Mouse (Mus musculus): ENCODE data around the gene Hmgb2.
A peak's percentile ranks its signal among the peaks of the same experiment; 100 is the strongest.

The Hmgb2 gene

GRCm38 (mm10) chr8:57511316-57512118, at the start of gene Hmgb2:
Gene Hmgb2, plus strand, starts transcription at chr8:57511907.
- DNase-seq (ENCODE audit: low read depth, low spot score), result peak; percentile 100

- DNase-seq (ENCODE audit: low read depth, low spot score), result no peak
Observed at GRCm38 (mm10) chr8:57462839-57463238, 48.9 kb upstream of the Hmgb2 start.

DNA sequence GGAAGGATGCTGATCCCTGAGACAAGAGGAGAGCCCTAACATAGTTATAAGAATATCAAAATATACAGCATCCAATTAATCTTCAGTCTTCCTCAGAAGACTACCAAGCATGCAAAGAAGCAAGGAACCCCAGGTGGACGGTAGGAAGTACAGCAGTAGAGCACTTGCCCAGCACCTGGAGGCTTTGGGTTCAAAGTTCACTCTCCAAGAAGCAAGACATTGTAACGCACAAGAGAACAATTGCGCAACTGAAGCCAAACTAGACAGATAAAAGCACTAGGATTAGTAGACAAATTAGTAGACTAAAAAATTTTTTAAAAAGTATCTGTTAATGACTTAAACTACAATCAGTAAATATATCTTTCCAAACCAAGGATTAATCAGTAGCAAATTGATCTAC, 48.0 kb upstream of the Hmgb2 start:
- DNase-seq (ENCODE audit: low read depth, low spot score), result no peak

- no peak for DNase-seq (ENCODE audit: low read depth, low spot score)
Observed at GRCm38 (mm10) chr8:57468624-57469023, 43.1 kb upstream of the Hmgb2 start.

GRCm38 (mm10) chr8:57470863-57471262, 40.8 kb upstream of the Hmgb2 start:
- no peak for DNase-seq (ENCODE audit: low read depth, low spot score)

DNA sequence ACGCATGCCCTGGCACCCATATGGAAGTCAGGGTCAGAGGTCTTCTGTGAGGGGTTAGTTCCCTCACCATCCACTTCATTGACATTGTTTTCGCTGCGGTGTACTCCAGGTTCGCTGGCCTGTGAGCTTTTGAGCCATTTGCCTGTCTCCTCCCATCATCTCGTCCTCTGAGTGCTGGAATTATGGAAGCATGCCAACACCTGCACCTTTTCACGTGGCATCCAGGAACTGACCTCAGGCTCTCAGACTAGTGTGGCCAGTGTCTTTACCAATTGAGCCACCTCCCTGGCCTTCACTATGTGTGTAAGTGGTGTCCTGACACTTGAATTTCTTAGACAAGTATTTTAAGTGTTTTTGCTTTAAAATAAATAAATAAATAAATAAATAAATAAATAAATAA, 38.0 kb upstream of the Hmgb2 start:
- no peak for DNase-seq (ENCODE audit: low read depth, low spot score)

DNA sequence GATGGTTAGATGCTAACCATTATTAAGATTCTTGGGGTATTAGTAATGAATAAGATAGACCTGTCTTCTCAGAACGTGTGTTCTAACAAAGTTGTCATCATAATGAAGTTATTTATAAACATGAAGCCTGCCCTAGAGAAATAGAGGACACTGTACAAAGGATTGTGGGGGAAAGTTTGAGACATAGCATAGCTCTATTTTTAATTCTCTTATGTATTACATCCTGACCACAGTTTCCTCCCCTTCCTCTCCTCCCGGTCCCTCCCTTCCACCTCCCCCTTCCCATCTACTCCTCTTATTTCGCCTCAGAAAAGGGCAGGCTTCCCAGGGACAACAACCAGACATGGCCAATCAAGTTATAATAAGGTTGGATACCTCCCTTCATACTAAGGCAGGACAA, 33.3 kb upstream of the Hmgb2 start:
- DNase-seq (ENCODE audit: low read depth, low spot score), result no peak

- DNase-seq (ENCODE audit: low read depth, low spot score), result no peak
Observed at GRCm38 (mm10) chr8:57479700-57480099, 32.0 kb upstream of the Hmgb2 start.

DNA sequence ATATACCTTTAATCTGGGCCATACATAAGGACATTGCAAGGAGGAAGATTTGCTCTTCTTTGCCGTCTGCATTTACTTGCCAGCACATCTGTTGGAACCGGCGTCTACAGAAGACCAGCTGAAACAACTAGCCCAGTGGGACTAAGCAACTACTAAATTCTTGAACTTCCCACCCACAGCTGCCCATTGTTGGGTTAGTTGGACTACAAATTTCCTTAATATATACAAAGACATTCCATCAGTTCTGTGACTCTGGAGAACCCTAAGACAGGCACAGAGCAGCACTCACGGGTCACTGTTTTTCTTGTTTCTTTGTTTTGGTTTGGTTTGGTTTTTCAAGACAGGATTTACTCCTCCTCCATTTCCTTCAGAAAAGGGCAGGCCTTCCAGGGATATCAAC, 31.1 kb upstream of the Hmgb2 start:
- peak; percentile 61 for DNase-seq (ENCODE audit: low read depth, low spot score)

GRCm38 (mm10) chr8:57486491-57487440, 24.9 kb upstream of the Hmgb2 start:
- DNase-seq (ENCODE audit: low read depth, low spot score), result peak; percentile 67

DNA sequence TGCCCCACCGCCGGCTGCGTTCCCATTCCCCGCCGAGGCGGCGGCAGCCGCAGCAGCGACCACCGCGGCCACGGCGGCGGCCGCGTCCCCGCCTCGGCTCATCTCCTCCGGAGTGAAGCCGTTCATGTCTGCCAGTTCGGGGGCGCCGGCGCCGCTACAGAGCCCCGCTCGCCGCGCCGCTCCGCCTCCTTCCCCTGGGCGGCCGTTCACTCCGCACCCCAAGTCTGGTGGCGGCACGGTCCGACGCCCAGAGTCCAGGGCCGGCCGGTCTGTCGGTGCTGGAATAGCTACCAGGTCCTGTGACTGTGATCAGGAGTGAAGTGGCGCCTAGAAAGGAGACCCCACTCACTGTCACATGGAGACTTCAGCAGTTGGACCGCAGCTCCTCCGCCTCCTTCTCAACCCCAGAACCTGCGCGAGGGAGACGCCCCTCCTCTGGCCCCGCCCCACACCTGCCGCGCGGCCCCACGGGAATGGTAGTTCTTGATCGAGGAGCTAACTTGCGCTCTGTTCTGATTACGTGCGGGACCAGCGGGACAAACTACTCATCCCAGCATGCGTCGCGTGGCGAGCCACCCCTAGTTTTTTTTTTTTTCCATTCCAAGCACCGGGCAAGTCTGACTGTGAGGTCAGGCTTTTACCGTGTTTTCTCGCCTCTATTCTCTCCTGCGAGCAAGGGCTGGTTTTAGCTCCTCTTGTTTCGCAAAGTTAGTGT, 24.1 kb upstream of the Hmgb2 start, which contains the start of gene Sap30:
TSS of gene Sap30 (minus strand) at position 420 of the 715 bp plus-strand sequence.
- peak; percentile 99 for DNase-seq (ENCODE audit: low read depth, low spot score)

- peak; percentile 76 for DNase-seq (ENCODE audit: low read depth, low spot score)
Observed at GRCm38 (mm10) chr8:57488312-57488765, 23.4 kb upstream of the Hmgb2 start.

GRCm38 (mm10) chr8:57489366-57489765, 22.3 kb upstream of the Hmgb2 start:
- peak; percentile 62 for DNase-seq (ENCODE audit: low read depth, low spot score)

GRCm38 (mm10) chr8:57489896-57490295, 21.8 kb upstream of the Hmgb2 start:
- peak; percentile 97 for DNase-seq (ENCODE audit: low read depth, low spot score)

DNA sequence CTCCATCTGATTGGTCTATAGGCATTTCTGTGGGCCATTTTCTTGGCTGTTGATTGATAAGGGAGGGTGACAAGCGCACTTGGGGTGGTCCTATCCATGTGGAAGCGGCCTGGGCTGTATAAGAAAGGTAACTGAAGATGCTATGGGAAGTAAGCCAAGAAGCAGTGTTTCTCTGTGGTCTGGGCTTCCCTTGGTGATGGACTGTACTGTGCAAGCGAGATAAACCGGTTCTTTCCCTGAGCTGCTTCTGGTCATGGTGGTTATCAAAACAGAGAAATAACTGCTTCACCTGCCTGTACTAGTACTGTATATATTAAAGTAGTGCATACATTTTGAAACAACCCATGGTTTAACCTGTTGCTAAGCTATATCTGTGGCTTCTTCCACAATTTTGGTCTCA, 19.8 kb upstream of the Hmgb2 start:
- no peak for DNase-seq (ENCODE audit: low read depth, low spot score)

DNA sequence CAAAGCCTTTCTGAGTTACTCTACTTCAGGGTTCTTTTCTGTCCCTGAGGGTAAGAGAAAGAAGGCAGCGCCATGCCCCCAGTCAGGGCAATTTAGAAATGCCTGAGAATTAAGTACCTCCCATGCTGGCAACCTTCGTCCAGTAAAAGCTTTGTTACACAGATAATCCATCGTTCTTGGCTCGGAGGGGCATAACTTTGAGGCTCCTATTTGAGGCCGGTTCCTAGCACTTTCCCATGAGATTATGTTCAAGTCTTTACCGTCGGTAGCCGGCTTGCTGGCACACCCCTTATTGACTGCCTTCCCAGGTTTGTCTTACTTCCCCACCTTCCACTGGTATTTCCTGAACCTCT, 13.2 kb upstream of the Hmgb2 start:
- no peak for DNase-seq (ENCODE audit: low read depth, low spot score)

DNA sequence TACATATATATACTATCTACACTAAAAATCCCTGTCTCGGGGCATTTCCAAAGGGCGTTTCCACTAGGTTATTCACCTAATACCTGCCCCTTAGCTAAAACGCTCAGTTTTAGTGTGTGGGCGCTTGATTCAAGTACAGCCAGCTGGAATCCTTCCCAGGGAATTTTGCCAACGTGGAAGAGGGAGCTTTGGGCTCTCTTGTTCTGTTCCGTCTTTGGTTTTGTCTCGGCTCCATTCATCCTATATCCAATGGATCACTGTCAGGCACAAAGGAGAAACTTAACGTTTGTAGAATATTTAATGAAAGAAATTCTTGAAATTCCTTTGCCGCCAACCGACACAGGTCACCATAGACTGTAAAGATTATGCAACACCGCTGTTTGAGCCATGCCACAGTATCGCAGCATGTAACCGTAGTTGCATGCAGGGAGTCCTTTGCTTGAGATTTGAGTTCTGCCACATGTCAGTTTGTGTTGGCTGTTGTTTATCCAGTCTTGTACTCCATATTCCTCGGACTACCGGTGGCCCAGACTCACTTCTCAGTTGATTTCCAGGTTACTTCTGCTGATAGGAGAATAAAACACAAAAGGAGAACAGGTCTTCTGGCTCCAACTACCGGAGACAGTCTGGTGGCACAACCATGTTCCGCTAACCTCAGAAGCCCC, 12.7 kb upstream of the Hmgb2 start:
- peak; percentile 78 for DNase-seq (ENCODE audit: low read depth, low spot score)

DNA sequence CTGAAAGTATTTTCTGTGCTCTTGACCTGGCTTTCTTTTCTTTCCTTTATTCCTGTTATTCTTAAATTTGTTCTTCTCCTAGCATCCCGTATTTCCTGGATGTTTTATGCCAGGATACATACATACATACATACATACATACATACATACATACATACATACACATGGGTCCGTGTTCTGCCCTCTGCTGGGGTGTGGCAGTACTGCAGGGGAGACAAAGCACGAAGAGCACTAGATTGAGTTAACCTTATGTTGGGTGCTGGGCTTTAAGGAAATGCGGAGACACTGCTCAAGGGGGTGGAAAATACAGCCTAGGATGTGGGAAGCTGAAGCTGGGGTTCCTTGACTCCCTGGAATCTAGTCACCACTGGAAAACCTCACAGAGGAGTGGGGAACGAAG, 8.1 kb upstream of the Hmgb2 start:
- peak; percentile 84 for DNase-seq (ENCODE audit: low read depth, low spot score)

DNA sequence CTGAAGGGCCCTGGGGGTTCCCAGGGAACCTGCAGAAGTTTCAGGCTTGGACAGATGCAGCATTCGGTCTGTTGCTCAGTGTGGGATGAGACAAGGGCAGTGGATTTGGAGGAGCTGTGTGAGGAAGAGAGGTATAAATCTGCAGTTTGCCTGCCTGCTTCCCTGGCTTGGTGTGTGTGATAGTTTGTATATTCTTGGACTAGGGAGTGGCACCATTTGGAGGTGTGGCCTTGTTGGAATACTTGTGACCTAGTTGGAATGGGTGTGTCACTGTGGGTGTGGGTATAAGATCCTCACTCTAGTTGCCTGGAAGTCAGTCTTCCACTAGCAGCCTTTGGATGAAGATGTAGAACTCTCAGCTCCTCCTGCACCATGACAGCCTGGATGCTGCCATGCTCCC, 6.2 kb upstream of the Hmgb2 start:
- DNase-seq (ENCODE audit: low read depth, low spot score), result peak; percentile 65

GRCm38 (mm10) chr8:57507556-57508063, 4.1 kb upstream of the Hmgb2 start:
- DNase-seq (ENCODE audit: low read depth, low spot score), result no peak

GRCm38 (mm10) chr8:57508657-57509056, 3.0 kb upstream of the Hmgb2 start:
- DNase-seq (ENCODE audit: low read depth, low spot score), result no peak
